Mouse (Mus musculus) forebrain, postnatal 0 days (tissue): ENCODE measurements around the gene Smarcd3. TPM values are rescaled to one million over a fixed set of nuclear protein-coding genes. Genes with fewer than 3 reads are reported as not detected.

Experiments
- ATAC-seq: fragments of 200-750 bp; cut with Nextera tagmentation; 2 replicates; pipeline ENCODE4 v1.8.0; 2017; ENCODE audit warnings: mild to moderate bottlenecking, moderate library complexity
- DNase-seq: peaks from one replicate; pipeline ENCODE4 v3.0.0-alpha.2; 2015
- H3K27ac ChIP-seq: fragments of 300-500 bp; sonication (generic); 2 replicates; pipeline ENCODE4 v1.5.1; 2014; ENCODE audit warnings: low read depth, mild to moderate bottlenecking, antibody characterized with exemption, low read length, moderate library complexity, mixed read lengths
- H3K27me3 ChIP-seq: fragments of 300-500 bp; sonication (generic); 2 replicates; pipeline ENCODE4 v1.6.1; 2014; ENCODE audit warnings: mild to moderate bottlenecking, low read length, mixed read lengths; ENCODE audit not compliant: insufficient read depth
- H3K36me3 ChIP-seq: fragments of 300-500 bp; sonication (generic); 2 replicates; pipeline ENCODE4 v1.6.1; 2014; ENCODE audit warnings: mild to moderate bottlenecking, moderate library complexity; ENCODE audit not compliant: insufficient read depth
- H3K4me1 ChIP-seq: fragments of 300-500 bp; sonication (generic); 2 replicates; pipeline ENCODE4 v1.6.1; 2014; ENCODE audit warnings: antibody characterized with exemption; ENCODE audit not compliant: insufficient read depth
- H3K4me2 ChIP-seq: fragments of 300-500 bp; sonication (generic); 2 replicates; pipeline ENCODE4 v1.6.1; 2014; ENCODE audit warnings: low read depth, mild to moderate bottlenecking, moderate library complexity
- H3K4me3 ChIP-seq: fragments of 300-500 bp; sonication (generic); 2 replicates; pipeline ENCODE4 v1.5.1; 2014; ENCODE audit warnings: low read depth, low read length, mixed read lengths
- H3K9ac ChIP-seq: fragments of 300-500 bp; sonication (generic); 2 replicates; pipeline ENCODE4 v1.6.1; 2014; ENCODE audit warnings: mild to moderate bottlenecking
- H3K9me3 ChIP-seq: fragments of 300-500 bp; sonication (generic); 2 replicates; pipeline ENCODE4 v1.6.1; 2016; ENCODE audit warnings: low read length
- CTCF ChIP-seq: sonication (generic); IDR thresholded peaks from 2 replicates; pipeline ENCODE4 v1.5.1; 2016; ENCODE audit warnings: antibody characterized with exemption, control low read depth, low read depth
- WGBS: fragments of 180-500 bp; shearing (Covaris S2); extraction: QIAGEN DNeasy Blood & Tissue Kit; methylation state at CpG from one replicate; pipeline ENCODE4 v1.1.7; 2014; 5-methylcytosine and 5-hydroxymethylcytosine counted together
- polyA plus RNA-seq: library from polyadenylated mRNA; unstranded; fragments of >200 nt; fragmentation: Nextera tagmentation; extraction: Ambion mirVana; gene quantifications from 2 replicates; pipeline ENCODE4 v1.2.1, GENCODE M21; 2015
- total RNA-seq: library from RNA; depleted of rRNA; stranded (reverse); fragments of >200 nt; gene quantifications from 2 replicates; pipeline ENCODE4 v1.2.3, GENCODE M21; 2014

The Smarcd3 gene
- total and polyA plus RNA-seq, 2 experiments from 2014 or later: 168 to 272 TPM

- no peaks in the 10 kb centered on the region for H3K9me3 ChIP-seq
- peak; percentile 80 for ATAC-seq
- 16% methylated on average over 25 of the region's 25 CpGs for WGBS
- H3K27me3 ChIP-seq: no peaks in the 10 kb centered on the region
- H3K4me3 ChIP-seq: no peak overlapping the region
- 0 out of 2 replicates have a peak overlapping the region, but pooled peaks have one; percentile 3 for H3K4me2 ChIP-seq
- H3K9ac ChIP-seq: no peak overlapping the region
- peak; percentile 94 for DNase-seq
- peak; percentile 99 for TF ChIP-seq CTCF
- no peaks in the 10 kb centered on the region for H3K36me3 ChIP-seq
- H3K4me1 ChIP-seq: no peaks in the 10 kb centered on the region
- no peak overlapping the region for H3K27ac ChIP-seq
These were observed 27.8 kb upstream of the Smarcd3 start for GRCm38 (mm10) chr5:24651768-24652752.

GRCm38 (mm10) chr5:24651356-24651755 is 27.1 kb upstream of the Smarcd3 start:
- ATAC-seq: no peak
- H3K4me3 ChIP-seq: no peak overlapping the region
- H3K4me2 ChIP-seq: no peak overlapping the region
- 84% methylated on average over 6 of the region's 6 CpGs for WGBS
- no peaks in the 10 kb centered on the region for H3K36me3 ChIP-seq
- H3K27me3 ChIP-seq: no peaks in the 10 kb centered on the region
- H3K27ac ChIP-seq: no peak overlapping the region
- no peak overlapping the region for H3K9ac ChIP-seq
- no peak for TF ChIP-seq CTCF
- H3K4me1 ChIP-seq: no peaks in the 10 kb centered on the region
- no peaks in the 10 kb centered on the region for H3K9me3 ChIP-seq
- DNase-seq: no peak

GRCm38 (mm10) chr5:24649701-24650100 is 25.5 kb upstream of the Smarcd3 start:
- Histone ChIP-seq H3K4me3 (no peak overlapping the region), H3K27me3 (no peaks in the 10 kb centered on the region), H3K36me3 (no peaks in the 10 kb centered on the region), H3K9me3 (no peaks in the 10 kb centered on the region), H3K4me1 (no peaks in the 10 kb centered on the region), H3K27ac (no peak overlapping the region), H3K9ac (no peak overlapping the region), H3K4me2 (no peak overlapping the region)
- no peak for TF ChIP-seq CTCF
- 80% methylated on average over 7 of the region's 7 CpGs for WGBS
- no peak for ATAC-seq
- DNase-seq: no peak

- H3K9me3 ChIP-seq: no peaks in the 10 kb centered on the region
- ATAC-seq: no peak
- no peak overlapping the region for H3K4me3 ChIP-seq
- no peak for DNase-seq
- no peak overlapping the region for H3K4me2 ChIP-seq
- no peaks in the 10 kb centered on the region for H3K27me3 ChIP-seq
- H3K9ac ChIP-seq: no peak overlapping the region
- 65% methylated on average over 4 of the region's 4 CpGs for WGBS
- no peaks in the 10 kb centered on the region for H3K36me3 ChIP-seq
- H3K27ac ChIP-seq: no peak overlapping the region
- no peaks in the 10 kb centered on the region for H3K4me1 ChIP-seq
- no peak for TF ChIP-seq CTCF
These were observed 25.0 kb upstream of the Smarcd3 start for GRCm38 (mm10) chr5:24649231-24649630.

- no peaks in the 10 kb centered on the region for H3K27me3 ChIP-seq
These were observed 21.2 kb upstream of the Smarcd3 start for GRCm38 (mm10) chr5:24645454-24645853.

GRCm38 (mm10) chr5:24639081-24639480 is 14.9 kb upstream of the Smarcd3 start:
- Histone ChIP-seq H3K9me3 (no peaks in the 10 kb centered on the region), H3K9ac (no peak overlapping the region), H3K27me3 (no peaks in the 10 kb centered on the region), H3K36me3 (no peaks in the 10 kb centered on the region), H3K4me1 (0 out of 2 replicates have a peak, but pooled peaks cover 8% of the 10 kb centered on the region), H3K4me2 (no peak overlapping the region), H3K4me3 (no peak overlapping the region), H3K27ac (peak overlapping the region; percentile 59)
- peak; percentile 89 for ATAC-seq
- TF ChIP-seq CTCF: no peak
- DNase-seq: peak; percentile 69
- WGBS: 54% methylated on average over 6 of the region's 6 CpGs

More at GRCm38 (mm10) chr5:24645454-24645853, 21.2 kb upstream of the Smarcd3 start:
- Histone ChIP-seq H3K4me2 (no peak overlapping the region), H3K36me3 (no peaks in the 10 kb centered on the region), H3K4me1 (no peaks in the 10 kb centered on the region), H3K9ac (no peak overlapping the region), H3K27ac (no peak overlapping the region), H3K4me3 (no peak overlapping the region), H3K9me3 (no peaks in the 10 kb centered on the region)
- DNase-seq (no peak), ATAC-seq (no peak)
- WGBS: 84% methylated on average over 1 of the region's 1 CpGs
- no peak for TF ChIP-seq CTCF

- ATAC-seq (no peak), DNase-seq (no peak)
- no peak overlapping the region for H3K9ac ChIP-seq
- H3K9me3 ChIP-seq: no peaks in the 10 kb centered on the region
- 66% methylated on average over 6 of the region's 6 CpGs for WGBS
- 0 out of 2 replicates have a peak, but pooled peaks cover 8% of the 10 kb centered on the region for H3K4me1 ChIP-seq
- H3K27me3 ChIP-seq: no peaks in the 10 kb centered on the region
- H3K4me2 ChIP-seq: no peak overlapping the region
- no peaks in the 10 kb centered on the region for H3K36me3 ChIP-seq
- no peak for TF ChIP-seq CTCF
- no peak overlapping the region for H3K4me3 ChIP-seq
- no peak overlapping the region for H3K27ac ChIP-seq
These were observed 13.9 kb upstream of the Smarcd3 start for GRCm38 (mm10) chr5:24638131-24638530.
